9 mouse cellular contexts compared by ENCODE assay signal in the genomic region with DNA sequence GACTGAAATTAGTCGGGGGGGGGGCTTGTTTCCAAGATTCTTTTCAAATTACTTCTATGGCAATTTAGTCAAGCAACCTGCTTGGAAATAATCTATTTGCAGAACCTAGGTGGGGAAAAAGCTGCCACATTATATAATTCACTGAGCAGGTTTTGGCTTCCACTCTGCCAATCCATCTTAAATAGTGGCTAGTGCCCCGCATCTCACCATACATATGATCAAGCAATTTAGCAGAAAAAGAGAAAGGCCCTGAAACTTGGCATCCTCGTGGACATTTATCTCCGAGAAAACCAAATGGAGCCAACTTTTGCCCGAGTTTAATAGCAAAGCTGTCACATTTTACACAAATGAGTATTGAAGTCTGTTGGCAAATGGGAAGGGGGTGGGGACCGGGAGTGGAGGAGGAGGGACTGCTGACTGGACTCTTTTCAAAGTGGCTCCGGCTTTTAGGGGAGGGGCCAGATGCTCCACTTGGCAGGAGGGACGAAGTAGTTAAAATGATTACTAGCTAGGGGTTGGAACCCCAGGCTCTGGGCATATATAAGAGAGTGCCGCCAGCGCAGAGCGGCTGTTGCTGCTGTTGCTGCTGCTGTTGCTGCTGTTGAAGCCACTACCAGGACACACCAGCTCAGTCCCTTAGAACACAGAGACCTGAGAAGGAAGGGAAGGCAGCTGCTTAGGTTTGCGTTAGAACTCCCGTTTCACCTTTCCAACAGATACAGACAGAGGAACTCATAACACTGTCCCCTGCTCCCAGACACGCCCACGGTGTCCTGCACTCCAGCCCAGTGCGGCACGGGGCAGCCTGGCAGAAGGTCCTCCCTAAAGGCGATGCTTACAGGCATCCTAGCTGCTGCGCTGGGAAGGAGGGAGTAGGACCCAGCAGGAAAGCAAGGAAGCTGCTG. TPM values are rescaled to one million over a fixed set of nuclear protein-coding genes. Genes with fewer than 3 reads are reported as not detected.
A peak's percentile ranks its signal among the peaks of the same experiment; 100 is the strongest.
DNase-seq lines count a peak whose midpoint lies in the region; ATAC-seq and TF ChIP-seq lines count a peak whose summit lies in the region.
"Had no signal": no experiment of that assay in that cellular context is flagged by ENCODE, and none has a peak within 500 bp of the region (broad histone marks: within the 10 kb centered on the region; RNA-seq: fewer than 3 reads in every experiment).

A gene (plus strand): TSS at position 567 of the 905 bp plus-strand sequence.

- 13% methylated on average over 19 of the region's 19 CpGs for WGBS in forebrain, embryonic 11.5 days
- 10% methylated on average over 19 of the region's 19 CpGs for WGBS in intestine, embryonic 15.5 days
- 16% methylated on average over 19 of the region's 19 CpGs for WGBS in midbrain, embryonic 10.5 days
- 7% methylated on average over 19 of the region's 19 CpGs for WGBS in stomach, postnatal 0 days

- H3K27me3 ChIP-seq in forebrain, embryonic 11.5 days (ENCODE audit: control insufficient read depth, insufficient read depth, low read length): peaks cover 3% of the 10 kb centered on the region
- H3K27me3 ChIP-seq in intestine, embryonic 15.5 days (replicated peaks): no peaks in the 10 kb centered on the region
- H3K27me3 ChIP-seq in midbrain, embryonic 10.5 days (ENCODE audit: low read depth, poor library complexity, severe bottlenecking): peaks cover 11% of the 10 kb centered on the region
- H3K27me3 ChIP-seq in stomach, postnatal 0 days (ENCODE audit: control insufficient read depth, insufficient read depth, low read length): no peaks in the 10 kb centered on the region

- H3K27ac ChIP-seq in forebrain, embryonic 11.5 days (ENCODE audit: low read depth, low read length): no peak within 1 kb of the TSS
- no peak within 1 kb of the TSS for H3K27ac ChIP-seq in intestine, embryonic 15.5 days
- peak within 1 kb of the TSS; percentile 58 for H3K27ac ChIP-seq in midbrain, embryonic 10.5 days (replicated peaks)
- H3K27ac ChIP-seq in stomach, postnatal 0 days (replicated peaks): no peak within 1 kb of the TSS

- H3K9me3 ChIP-seq in forebrain, embryonic 11.5 days (ENCODE audit: control insufficient read depth, low read length): no peaks in the 10 kb centered on the region
- no peaks in the 10 kb centered on the region for H3K9me3 ChIP-seq in intestine, embryonic 15.5 days
- H3K9me3 ChIP-seq in midbrain, embryonic 10.5 days (replicated peaks): no peaks in the 10 kb centered on the region
- no peaks in the 10 kb centered on the region for H3K9me3 ChIP-seq in stomach, postnatal 0 days (ENCODE audit: control insufficient read depth, low read length)

- H3K4me3 ChIP-seq in forebrain, embryonic 11.5 days (ENCODE audit: low read depth, low read length): peak within 1 kb of the TSS; percentile 42
- peak within 1 kb of the TSS; percentile 41 for H3K4me3 ChIP-seq in intestine, embryonic 15.5 days (replicated peaks)
- H3K4me3 ChIP-seq in midbrain, embryonic 10.5 days: peak within 1 kb of the TSS; percentile 64
- peak within 1 kb of the TSS; percentile 42 for H3K4me3 ChIP-seq in stomach, postnatal 0 days (ENCODE audit: low read depth, low read length)
- H3K4me3 ChIP-seq: megakaryocyte, embryonic 14.5 days had no signal

- no peaks in the 10 kb centered on the region for H3K4me1 ChIP-seq in forebrain, embryonic 11.5 days (replicated peaks; ENCODE audit: control insufficient read depth, insufficient read depth, low read length)
- H3K4me1 ChIP-seq in intestine, embryonic 15.5 days (replicated peaks): peaks cover 8% of the 10 kb centered on the region
- H3K4me1 ChIP-seq in midbrain, embryonic 10.5 days: peaks cover 12% of the 10 kb centered on the region
- H3K4me1 ChIP-seq in stomach, postnatal 0 days (replicated peaks; ENCODE audit: control insufficient read depth, insufficient read depth): no peaks in the 10 kb centered on the region

- peak within 1 kb of the TSS; percentile 63 for H3K9ac ChIP-seq in forebrain, embryonic 11.5 days (ENCODE audit: low read length)
- H3K9ac ChIP-seq in intestine, embryonic 15.5 days: peak within 1 kb of the TSS; percentile 46
- peak within 1 kb of the TSS; percentile 56 for H3K9ac ChIP-seq in stomach, postnatal 0 days (ENCODE audit: low read length)

- DNase-seq in layer of hippocampus, postnatal 10 days (ENCODE audit: low spot score in 2 of 2): peak; percentile 7 to 18
- no peak for DNase-seq in layer of hippocampus, adult 9-11 months
- peak; percentile 95 for DNase-seq in brain, embryonic 14.5 days (ENCODE audit: low read depth)
- DNase-seq in forebrain, embryonic 11.5 days (ENCODE audit: low spot score): peak; percentile 60
- peak; percentile 47 for DNase-seq in midbrain, embryonic 10.5 days (ENCODE audit: low spot score)
- DNase-seq in stomach, postnatal 0 days (ENCODE audit: low spot score): peak; percentile 33

- H3K36me3 ChIP-seq in forebrain, embryonic 11.5 days (ENCODE audit: control insufficient read depth, insufficient read depth, low read length): no peaks in the 10 kb centered on the region
- H3K36me3 ChIP-seq in intestine, embryonic 15.5 days: no peaks in the 10 kb centered on the region
- H3K36me3 ChIP-seq in midbrain, embryonic 10.5 days: no peaks in the 10 kb centered on the region
- no peaks in the 10 kb centered on the region for H3K36me3 ChIP-seq in stomach, postnatal 0 days (ENCODE audit: control insufficient read depth, insufficient read depth, low read length)

- no peak for TF ChIP-seq EP300 in stomach, postnatal 0 days (optimal IDR thresholded peaks at IDR 0.05)

- ATAC-seq in forebrain, embryonic 11.5 days (replicated peaks; ENCODE audit: low FRiP score): peak; percentile 79
- ATAC-seq in intestine, embryonic 15.5 days: peak; percentile 84
- peak; percentile 71 for ATAC-seq in stomach, postnatal 0 days (ENCODE audit: low FRiP score, low TSS enrichment)
- ATAC-seq in CD4-positive, CD25-positive, alpha-beta regulatory T cell, adult 4 months: no peak

- TF ChIP-seq CTCF in brain, embryonic 14.5 days (IDR thresholded peaks at IDR 0.05; ENCODE audit: borderline replicate concordance, extremely low read depth, insufficient read depth, insufficient read length): no peak
- no peak for TF ChIP-seq CTCF in stomach, postnatal 0 days (IDR thresholded peaks at IDR 0.05; ENCODE audit: low read depth)

- TF ChIP-seq POLR2A in brain, embryonic 14.5 days (IDR thresholded peaks at IDR 0.05; ENCODE audit: borderline replicate concordance, extremely low read depth, insufficient read depth, insufficient read length, poor library complexity, severe bottlenecking): no peak

- H3K4me2 ChIP-seq in forebrain, embryonic 11.5 days (ENCODE audit: low read depth, low read length, severe bottlenecking): peak within 1 kb of the TSS; percentile 94
- H3K4me2 ChIP-seq in intestine, embryonic 15.5 days (replicated peaks): peak within 1 kb of the TSS; percentile 92
- peak within 1 kb of the TSS; percentile 70 for H3K4me2 ChIP-seq in stomach, postnatal 0 days (replicated peaks; ENCODE audit: low read depth)

RNA-seq across cellular contexts. Expression of the gene that starts here (rescaled TPM):
- 1 to 10 TPM; 1.3 to 2.3 TPM for total RNA-seq in layer of hippocampus, postnatal 10 days (2021)
- 4.4 and 6.4 TPM in 2 replicates for polyA plus RNA-seq in brain, embryonic 14.5 days (2012; rRNA removed)
- 1.9 and 2.2 TPM in 2 replicates for polyA plus RNA-seq in forebrain, embryonic 11.5 days (2014; fragmentation: Nextera tagmentation; extraction: Ambion mirVana)
- 11.1 and 12.1 TPM in 2 replicates for polyA plus RNA-seq in intestine, embryonic 15.5 days (2015; fragmentation: Nextera tagmentation; extraction: Ambion mirVana)
- polyA plus RNA-seq in midbrain, embryonic 10.5 days (2016; fragmentation: Nextera tagmentation; extraction: Ambion mirVana): 0.72 and 1.5 TPM in 2 replicates
- polyA plus RNA-seq in stomach, postnatal 0 days (2015; fragmentation: Nextera tagmentation; extraction: Ambion mirVana): 21.1 and 27.1 TPM in 2 replicates
- polyA plus RNA-seq in CD4-positive, CD25-positive, alpha-beta regulatory T cell, adult 4 months (2017; shearing (Covaris generic)): not detected
